Mouse (Mus musculus): Measurements from ENCODE around the gene Srpk2. TPM values are rescaled to one million over a fixed set of nuclear protein-coding genes. Genes with fewer than 3 reads are reported as not detected.
"Not testable (repeated sequence)": the region's sequence is repeated elsewhere in the genome, so short reads cannot be mapped to it uniquely, and the experiment has no call there.

Gene Srpk2
- polyA plus RNA-seq, 1 experiment from 2014 or later = 54.6 TPM

DNA sequence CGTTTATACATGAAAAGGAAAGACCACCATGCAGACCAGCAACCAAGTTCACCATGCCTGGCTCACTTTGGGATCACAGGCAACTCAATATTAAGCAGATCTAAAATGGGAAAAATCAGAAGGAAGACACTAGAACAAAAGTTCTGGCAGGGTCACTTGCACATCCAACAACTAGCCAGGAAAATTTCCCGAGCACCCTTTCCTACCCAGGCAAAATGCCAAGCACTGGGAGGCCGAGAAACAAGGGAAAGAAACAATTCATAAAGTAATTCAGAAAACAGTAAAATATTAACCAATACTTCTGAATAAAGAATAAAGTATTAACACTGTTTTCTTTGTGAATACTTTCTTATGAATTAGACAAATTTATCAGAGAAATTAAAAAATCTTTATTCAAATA, 85.2 kb downstream of the Srpk2 start:
- Histone ChIP-seq H3K4me1 (peaks cover 12% of the 10 kb centered on the region; the same call in 1 of the 2 replicates), H3K9me3 (no peaks in the 10 kb centered on the region), H3K4me3 (no peak overlapping the region), H3K36me3 (peaks cover 3% of the 10 kb centered on the region; the same call in 1 of the 2 replicates), H3K4me2 (no peak overlapping the region), H3K9ac (no peak overlapping the region), H3K27ac (no peak overlapping the region), H3K27me3 (no peaks in the 10 kb centered on the region)
- 53% methylated on average over 3 of the region's 3 CpGs for WGBS
- ATAC-seq (ENCODE audit: insufficient number of reproducible peaks, low FRiP score, low TSS enrichment, low read depth) = no peak

DNA sequence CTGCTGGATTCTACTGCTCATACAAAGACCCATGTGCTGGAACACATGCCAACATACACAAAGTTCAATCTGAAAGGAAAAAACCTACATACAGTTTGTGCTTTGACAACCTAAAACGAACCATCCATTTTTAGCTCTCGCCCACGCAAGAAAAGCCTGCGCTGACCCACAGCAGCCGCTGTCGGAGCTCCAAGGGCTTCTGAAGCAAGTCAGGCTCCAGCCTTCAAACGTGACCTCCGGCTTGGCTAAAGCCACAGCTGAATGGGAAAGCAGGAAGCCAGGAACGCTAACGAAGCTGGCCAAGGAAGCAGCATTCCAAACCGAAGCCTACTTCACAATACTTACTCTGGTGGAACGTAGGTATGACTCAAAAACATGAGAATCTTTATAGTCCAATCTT, 85.9 kb downstream of the Srpk2 start:
- no peak for ATAC-seq (ENCODE audit: insufficient number of reproducible peaks, low FRiP score, low TSS enrichment, low read depth)
- WGBS = 60% methylated on average over 12 of the region's 12 CpGs
- Histone ChIP-seq H3K4me1 (peaks cover 12% of the 10 kb centered on the region; the same call in 1 of the 2 replicates), H3K9me3 (no peaks in the 10 kb centered on the region), H3K4me2 (no peak overlapping the region), H3K9ac (no peak overlapping the region), H3K36me3 (peaks cover 3% of the 10 kb centered on the region; the same call in 1 of the 2 replicates), H3K4me3 (no peak overlapping the region), H3K27me3 (no peaks in the 10 kb centered on the region), H3K27ac (0 out of 2 replicates have a peak overlapping the region, but pooled peaks have one; percentile 3)

DNA sequence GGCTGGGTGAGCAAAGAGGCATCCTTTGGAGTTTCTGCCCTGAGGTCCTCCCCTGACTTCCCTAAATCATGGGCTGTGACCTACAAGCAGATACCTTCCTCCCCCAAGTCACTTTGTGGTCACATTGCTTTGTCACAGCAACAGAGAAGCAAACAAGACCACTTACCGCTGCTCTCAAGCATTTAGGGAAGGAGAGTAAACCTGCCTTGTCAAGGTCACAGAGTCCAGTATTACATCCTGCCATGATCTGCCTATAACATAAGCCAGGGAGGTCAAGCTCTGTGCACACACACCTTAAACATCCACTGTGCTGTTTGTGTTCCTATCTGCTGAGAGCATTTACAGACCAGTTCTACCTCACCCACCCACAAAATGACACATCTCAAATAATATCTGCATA, 86.4 kb downstream of the Srpk2 start:
- H3K36me3 ChIP-seq = peaks cover 3% of the 10 kb centered on the region; the same call in 1 of the 2 replicates
- peaks cover 12% of the 10 kb centered on the region; the same call in 1 of the 2 replicates for H3K4me1 ChIP-seq
- 72% methylated on average over 1 of the region's 1 CpGs for WGBS
- ATAC-seq (ENCODE audit: insufficient number of reproducible peaks, low FRiP score, low TSS enrichment, low read depth) = no peak
- H3K4me3 ChIP-seq = no peak overlapping the region
- H3K4me2 ChIP-seq = no peak overlapping the region
- 0 out of 2 replicates have a peak overlapping the region, but pooled peaks have one; percentile 3 for H3K27ac ChIP-seq
- no peak overlapping the region for H3K9ac ChIP-seq
- no peaks in the 10 kb centered on the region for H3K9me3 ChIP-seq
- no peaks in the 10 kb centered on the region for H3K27me3 ChIP-seq

DNA sequence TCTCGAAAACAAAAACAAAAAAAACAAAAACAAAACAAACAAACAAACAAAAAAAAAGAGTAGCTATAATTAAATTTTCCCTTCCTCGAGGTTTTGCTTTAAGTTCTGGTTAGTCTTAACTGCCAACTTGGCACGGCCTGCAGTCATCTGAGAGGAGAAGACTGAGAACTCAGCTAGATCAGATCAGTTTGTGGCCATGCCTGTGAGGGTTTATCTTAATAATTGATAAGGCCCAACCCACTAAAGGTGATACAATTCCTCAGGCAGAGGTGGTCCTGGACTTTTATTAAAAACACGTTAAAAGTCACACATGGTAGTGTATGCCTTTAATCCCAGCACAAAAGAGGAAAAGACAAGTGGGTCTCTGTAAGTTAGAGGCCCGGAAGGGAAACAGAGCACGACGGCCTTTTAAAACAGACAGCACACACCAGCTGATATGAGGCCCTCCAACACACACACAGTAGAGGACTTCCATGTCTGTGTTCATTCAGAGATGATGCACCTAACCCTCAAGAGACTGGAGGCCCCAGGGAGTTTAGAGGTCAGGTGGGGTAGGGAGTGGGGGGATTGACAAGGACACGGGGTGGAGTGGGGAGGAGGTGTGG, 87.1 kb downstream of the Srpk2 start:
- WGBS = 77% methylated on average over 8 of the region's 8 CpGs
- H3K4me3 ChIP-seq = no peak overlapping the region
- no peaks in the 10 kb centered on the region for H3K27me3 ChIP-seq
- no peak overlapping the region for H3K4me2 ChIP-seq
- no peaks in the 10 kb centered on the region for H3K9me3 ChIP-seq
- H3K9ac ChIP-seq = no peak overlapping the region
- H3K4me1 ChIP-seq = peaks cover 12% of the 10 kb centered on the region; the same call in 1 of the 2 replicates
- no peak overlapping the region for H3K27ac ChIP-seq
- no peak for ATAC-seq (ENCODE audit: insufficient number of reproducible peaks, low FRiP score, low TSS enrichment, low read depth)
- peaks cover 3% of the 10 kb centered on the region; the same call in 1 of the 2 replicates for H3K36me3 ChIP-seq

DNA sequence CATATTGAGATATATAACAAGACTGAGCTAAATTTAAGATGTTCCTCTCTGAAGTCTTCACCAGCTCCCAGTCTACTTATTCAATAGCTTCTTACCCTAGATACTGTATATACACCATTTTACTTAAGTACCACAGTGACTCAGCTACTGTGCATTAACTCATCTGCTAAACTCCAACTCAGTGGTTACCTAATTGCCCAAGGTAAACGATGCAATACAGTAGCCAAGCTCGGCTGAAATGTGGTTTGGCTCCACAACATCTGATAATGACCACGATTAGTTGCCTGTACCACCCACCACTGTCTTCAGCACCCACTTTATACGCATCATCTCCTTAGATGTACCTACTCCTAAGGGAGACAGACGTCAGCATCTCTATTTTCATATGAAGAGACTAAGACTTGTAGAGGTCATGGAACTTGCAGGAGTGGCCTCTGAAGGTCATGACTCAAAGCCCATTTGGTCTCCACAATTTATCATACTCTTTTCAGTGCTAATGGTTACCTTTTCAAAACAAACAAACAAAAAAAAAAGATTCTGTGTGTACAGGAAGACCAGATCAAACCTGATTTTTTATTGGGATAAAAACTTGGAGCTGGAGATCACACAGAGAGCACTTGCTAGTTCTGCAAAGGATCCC, 88.0 kb downstream of the Srpk2 start:
- Histone ChIP-seq H3K9me3 (no peaks in the 10 kb centered on the region), H3K27me3 (no peaks in the 10 kb centered on the region), H3K27ac (no peak overlapping the region), H3K9ac (no peak overlapping the region), H3K36me3 (peaks cover 1% of the 10 kb centered on the region; the same call in 1 of the 2 replicates), H3K4me3 (no peak overlapping the region), H3K4me2 (no peak overlapping the region), H3K4me1 (peaks cover 9% of the 10 kb centered on the region; the same call in 1 of the 2 replicates)
- ATAC-seq (ENCODE audit: insufficient number of reproducible peaks, low FRiP score, low TSS enrichment, low read depth) = no peak
- WGBS = 78% methylated on average over 5 of the region's 5 CpGs

- not testable (repeated sequence) for ATAC-seq (ENCODE audit: insufficient number of reproducible peaks, low FRiP score, low TSS enrichment, low read depth); H3K4me2 ChIP-seq; H3K27ac ChIP-seq; H3K9ac ChIP-seq; H3K36me3 ChIP-seq; H3K27me3 ChIP-seq; H3K4me1 ChIP-seq; H3K9me3 ChIP-seq; H3K4me3 ChIP-seq
- 92% methylated on average over 5 of the region's 5 CpGs for WGBS
Observed at GRCm38 (mm10) chr5:23590298-23590697, 94.1 kb downstream of the Srpk2 start.

GRCm38 (mm10) chr5:23587614-23588013, 96.8 kb downstream of the Srpk2 start:
- no peak overlapping the region for H3K9ac ChIP-seq
- H3K4me1 ChIP-seq = no peaks in the 10 kb centered on the region; the same call in 1 of the 2 replicates
- 74% methylated on average over 2 of the region's 2 CpGs for WGBS
- H3K36me3 ChIP-seq = no peaks in the 10 kb centered on the region
- no peak overlapping the region for H3K27ac ChIP-seq
- no peaks in the 10 kb centered on the region for H3K27me3 ChIP-seq
- no peak overlapping the region for H3K4me2 ChIP-seq
- H3K9me3 ChIP-seq = no peaks in the 10 kb centered on the region
- H3K4me3 ChIP-seq = no peak overlapping the region
- no peak for ATAC-seq (ENCODE audit: insufficient number of reproducible peaks, low FRiP score, low TSS enrichment, low read depth)

GRCm38 (mm10) chr5:23586531-23587453, 97.6 kb downstream of the Srpk2 start:
- no peak overlapping the region for H3K9ac ChIP-seq
- ATAC-seq (ENCODE audit: insufficient number of reproducible peaks, low FRiP score, low TSS enrichment, low read depth) = 0 out of 2 replicates have a peak, but pooled peaks have one; percentile 40
- H3K4me1 ChIP-seq = no peaks in the 10 kb centered on the region; the same call in 1 of the 2 replicates
- no peaks in the 10 kb centered on the region for H3K9me3 ChIP-seq
- no peaks in the 10 kb centered on the region for H3K27me3 ChIP-seq
- no peak overlapping the region for H3K27ac ChIP-seq
- 72% methylated on average over 13 of the region's 13 CpGs for WGBS
- H3K4me2 ChIP-seq = no peak overlapping the region
- no peak overlapping the region for H3K4me3 ChIP-seq
- no peaks in the 10 kb centered on the region for H3K36me3 ChIP-seq

- Histone ChIP-seq H3K4me3 (no peak overlapping the region), H3K27me3 (no peaks in the 10 kb centered on the region), H3K4me1 (peaks cover 6% of the 10 kb centered on the region; the same call in 1 of the 2 replicates), H3K27ac (no peak overlapping the region), H3K4me2 (no peak overlapping the region), H3K36me3 (no peaks in the 10 kb centered on the region), H3K9ac (no peak overlapping the region), H3K9me3 (no peaks in the 10 kb centered on the region)
- 90% methylated on average over 2 of the region's 2 CpGs for WGBS
- no peak for ATAC-seq (ENCODE audit: insufficient number of reproducible peaks, low FRiP score, low TSS enrichment, low read depth)
Observed at GRCm38 (mm10) chr5:23581484-23582060, 102.8 kb downstream of the Srpk2 start.

GRCm38 (mm10) chr5:23579120-23579880, 105.1 kb downstream of the Srpk2 start:
- Histone ChIP-seq H3K27me3 (no peaks in the 10 kb centered on the region), H3K36me3 (no peaks in the 10 kb centered on the region), H3K4me1 (peaks cover 8% of the 10 kb centered on the region; the same call in 1 of the 2 replicates), H3K9ac (no peak overlapping the region), H3K4me3 (no peak overlapping the region), H3K9me3 (no peaks in the 10 kb centered on the region), H3K4me2 (no peak overlapping the region), H3K27ac (no peak overlapping the region)
- WGBS = 80% methylated on average over 3 of the region's 3 CpGs
- ATAC-seq (ENCODE audit: insufficient number of reproducible peaks, low FRiP score, low TSS enrichment, low read depth) = no peak

All from limb, embryonic 15.5 days (tissue).